Mouse (Mus musculus) kidney, adult 2 months (tissue): ENCODE measurements around the gene Hand2. TPM values are rescaled to one million over a fixed set of nuclear protein-coding genes. Genes with fewer than 3 reads are reported as not detected.

Experiments used
- DNase-seq: peaks from one replicate; pipeline ENCODE4 v3.0.0; 2021
- H3K27ac ChIP-seq: fragments of 200-500 bp; 2 replicates; pipeline ENCODE4 v1.5.1; 2012; ENCODE audit warnings: low read depth, low read length, control low read depth, inconsistent platforms; ENCODE audit not compliant: insufficient read depth
- H3K27me3 ChIP-seq: fragments of 200-500 bp; replicated peaks from 2 replicates; pipeline ENCODE4 v1.6.1; 2012; ENCODE audit warnings: mild to moderate bottlenecking, moderate library complexity, low read length, inconsistent platforms; ENCODE audit not compliant: control insufficient read depth, insufficient read depth
- H3K36me3 ChIP-seq: fragments of 200-500 bp; 2 replicates; pipeline ENCODE4 v1.6.1; 2012; ENCODE audit warnings: mild to moderate bottlenecking, moderate library complexity, low read length, inconsistent platforms; ENCODE audit not compliant: control insufficient read depth, insufficient read depth
- H3K4me1 ChIP-seq: fragments of 200-500 bp; 2 replicates; pipeline ENCODE4 v1.6.1; 2011; ENCODE audit warnings: low read length; ENCODE audit not compliant: control insufficient read depth, insufficient read depth
- H3K4me3 ChIP-seq: fragments of 200-500 bp; 2 replicates; pipeline ENCODE4 v1.5.1; 2011; ENCODE audit warnings: mild to moderate bottlenecking, low read depth, low read length, control low read depth; ENCODE audit not compliant: insufficient read depth
- CTCF ChIP-seq: fragments of 200-500 bp; conservative IDR thresholded peaks from 2 replicates; pipeline ENCODE4 v1.5.1; 2011; ENCODE audit warnings: low read depth, mild to moderate bottlenecking, control low read depth, low read length, moderate library complexity, mixed read lengths; ENCODE audit not compliant: insufficient read depth, insufficient read length
- POLR2A ChIP-seq: fragments of 200-500 bp; IDR thresholded peaks from one replicate; pipeline ENCODE4 v1.6.1; 2011; ENCODE audit warnings: low read depth, low read length, control low read depth
- WGBS: fragments of 180-500 bp; shearing (Covaris S2); methylation state at CpG from one replicate; pipeline ENCODE4 v1.1.7; 2018; 5-methylcytosine and 5-hydroxymethylcytosine counted together
- polyA plus RNA-seq: library from polyadenylated mRNA; depleted of rRNA; stranded (reverse); fragments of >200 nt; gene quantifications from 2 replicates; pipeline ENCODE4 v1.2.3, GENCODE M21; 2012

The Hand2 gene
- polyA plus RNA-seq, 1 experiment = 0.33 TPM

DNA sequence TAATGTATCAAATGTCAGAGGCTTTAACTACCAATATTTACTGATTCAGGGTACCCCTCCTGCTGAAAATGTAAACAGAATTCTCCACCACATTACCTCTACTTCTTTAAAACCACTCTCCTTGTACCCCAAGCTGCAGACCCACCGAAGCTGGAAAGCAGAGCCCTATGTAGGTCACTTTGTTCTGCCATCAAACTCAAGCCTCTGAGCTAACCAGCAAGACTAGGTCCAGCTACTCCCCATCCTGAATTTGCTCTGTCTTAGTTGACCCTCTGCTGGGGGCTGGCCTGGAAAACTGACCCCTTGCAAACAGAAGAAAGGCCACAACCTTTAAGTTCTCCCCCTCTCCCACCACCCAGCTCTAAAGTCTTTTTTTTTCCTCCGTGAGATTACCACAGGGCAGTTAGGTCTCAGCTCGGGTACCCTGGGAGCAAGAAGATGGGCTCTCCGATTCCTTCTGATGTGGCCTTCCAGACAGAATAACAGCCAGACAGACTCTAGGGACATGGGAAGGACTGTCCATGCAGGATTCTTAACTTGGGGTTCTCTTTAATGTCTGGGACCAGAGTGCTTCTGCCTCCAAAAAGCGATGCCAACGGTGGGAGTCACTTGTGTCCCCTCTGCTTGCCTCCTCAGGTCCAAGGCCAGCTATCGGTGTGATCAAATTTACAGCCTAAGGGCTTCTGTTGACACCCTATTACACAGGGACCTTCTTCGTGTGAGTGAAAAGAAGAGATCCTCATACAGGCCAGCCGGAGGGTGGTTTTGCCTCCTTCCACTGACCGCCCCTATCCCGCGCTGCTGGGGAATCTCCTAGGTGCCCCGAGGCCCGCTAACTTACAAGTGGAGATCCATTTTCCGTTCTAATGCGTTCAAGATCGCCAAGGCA lies 1.4 kb upstream of the Hand2 start:
- 6% methylated on average over 17 of the region's 17 CpGs for WGBS
- H3K27me3 ChIP-seq = peaks cover 19% of the 10 kb centered on the region
- H3K4me1 ChIP-seq = no peaks in the 10 kb centered on the region
- no peaks in the 10 kb centered on the region for H3K36me3 ChIP-seq
- no peak overlapping the region for H3K4me3 ChIP-seq
- DNase-seq = no peak
- no peak overlapping the region for H3K27ac ChIP-seq
- TF ChIP-seq CTCF (no peak), POLR2A (no peak)

GRCm38 (mm10) chr8:57319981-57320585 lies 700 bp upstream of the Hand2 start:
- H3K36me3 ChIP-seq = no peaks in the 10 kb centered on the region

GRCm38 (mm10) chr8:57321898-57322895 lies 1.4 kb downstream of the Hand2 start:
- Histone ChIP-seq H3K36me3 (no peaks in the 10 kb centered on the region), H3K4me1 (no peaks in the 10 kb centered on the region), H3K4me3 (no peak overlapping the region), H3K27me3 (peaks cover 20% of the 10 kb centered on the region), H3K27ac (no peak overlapping the region)
- no peak for DNase-seq
- WGBS = 2% methylated on average over 64 of the region's 64 CpGs
- TF ChIP-seq POLR2A (no peak), CTCF (no peak)

More at GRCm38 (mm10) chr8:57319981-57320585, 700 bp upstream of the Hand2 start:
- WGBS = 5% methylated on average over 22 of the region's 22 CpGs
- no peak for TF ChIP-seq CTCF
- no peak for TF ChIP-seq POLR2A
- DNase-seq = no peak
- Histone ChIP-seq H3K4me3 (no peak overlapping the region), H3K27ac (no peak overlapping the region), H3K4me1 (no peaks in the 10 kb centered on the region), H3K27me3 (peaks cover 19% of the 10 kb centered on the region)

- no peak for DNase-seq
- Histone ChIP-seq H3K27me3 (peaks cover 18% of the 10 kb centered on the region), H3K4me3 (no peak overlapping the region), H3K27ac (no peak overlapping the region), H3K4me1 (no peaks in the 10 kb centered on the region), H3K36me3 (no peaks in the 10 kb centered on the region)
- TF ChIP-seq CTCF = no peak
- no peak for TF ChIP-seq POLR2A
- 5% methylated on average over 31 of the region's 31 CpGs for WGBS
Observed at GRCm38 (mm10) chr8:57322961-57323941, 2.5 kb downstream of the Hand2 start.

DNA sequence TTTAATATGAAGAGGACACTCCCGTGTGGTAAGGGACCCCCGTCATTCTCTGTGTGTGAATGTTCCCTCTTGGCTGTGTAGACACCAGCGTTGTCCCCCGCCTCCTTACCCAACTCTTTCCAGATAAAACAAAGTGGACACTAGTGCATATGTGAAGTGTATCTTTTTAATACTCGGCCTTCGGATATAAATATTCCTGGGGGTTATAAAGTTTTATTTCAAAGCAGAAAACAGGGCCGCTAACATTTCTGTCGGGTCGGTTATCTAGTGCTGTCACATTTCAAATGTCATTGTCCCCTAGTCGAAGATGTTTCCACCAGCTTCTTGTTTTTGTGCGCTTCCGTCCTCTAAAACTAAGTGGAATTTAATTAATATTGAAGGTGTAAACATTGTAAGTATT lies 3.3 kb downstream of the Hand2 start:
- Histone ChIP-seq H3K4me3 (no peak overlapping the region), H3K27ac (no peak overlapping the region), H3K36me3 (no peaks in the 10 kb centered on the region), H3K27me3 (peaks cover 19% of the 10 kb centered on the region), H3K4me1 (no peaks in the 10 kb centered on the region)
- 10% methylated on average over 12 of the region's 12 CpGs for WGBS
- no peak for DNase-seq
- TF ChIP-seq CTCF = no peak
- no peak for TF ChIP-seq POLR2A

GRCm38 (mm10) chr8:57324671-57325070 lies 3.9 kb downstream of the Hand2 start:
- DNase-seq = no peak
- H3K4me1 ChIP-seq = no peaks in the 10 kb centered on the region
- H3K27ac ChIP-seq = no peak overlapping the region
- H3K36me3 ChIP-seq = no peaks in the 10 kb centered on the region
- H3K27me3 ChIP-seq = peaks cover 20% of the 10 kb centered on the region
- TF ChIP-seq CTCF (no peak), POLR2A (no peak)
- no peak overlapping the region for H3K4me3 ChIP-seq
- 9% methylated on average over 5 of the region's 5 CpGs for WGBS
